Mouse (Mus musculus): ENCODE results near the gene Obscn.

DNA sequence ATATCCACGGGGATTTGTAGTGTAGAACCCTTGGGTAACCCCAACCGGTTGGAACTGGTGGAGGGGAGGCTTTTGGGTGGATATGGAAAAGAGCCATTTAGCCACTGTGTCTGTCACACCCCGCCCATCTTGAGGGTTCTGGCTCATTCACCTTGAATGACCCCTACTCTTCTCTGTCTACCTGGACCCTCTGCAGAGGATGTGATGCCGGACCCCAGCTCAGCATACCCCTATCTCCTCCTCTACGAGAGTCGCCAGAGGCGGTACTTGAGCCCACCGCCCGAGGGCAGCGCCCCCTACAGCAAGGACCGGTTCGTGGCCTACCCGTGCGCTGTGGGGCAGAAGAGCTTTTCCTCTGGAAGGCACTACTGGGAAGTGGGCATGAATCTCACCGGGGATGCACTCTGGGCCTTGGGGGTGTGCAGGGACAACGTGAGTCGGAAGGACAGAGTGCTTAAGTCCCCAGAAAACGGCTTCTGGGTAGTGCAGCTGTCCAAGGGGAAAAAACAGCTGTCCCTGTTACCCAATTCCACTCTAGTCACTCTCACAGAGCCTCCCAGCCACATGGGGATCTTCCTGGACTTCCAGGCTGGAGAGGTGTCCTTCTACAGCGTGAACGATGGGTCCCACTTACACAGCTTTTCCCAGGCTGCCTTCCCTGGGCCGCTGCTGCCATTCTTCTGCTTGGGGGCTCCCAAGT is 165.2 kb downstream of the Obscn start:
- TF ChIP-seq EP300 (IDR thresholded peaks at IDR 0.05; ENCODE audit: low read depth) (no peak), CTCF (IDR thresholded peaks at IDR 0.05; ENCODE audit: low read depth) (no peak)

Measured in heart, postnatal 0 days (tissue).